Mouse (Mus musculus) liver, adult 2 months (tissue): ENCODE measurements around the gene Stard3. TPM values are rescaled to one million over a fixed set of nuclear protein-coding genes. Genes with fewer than 3 reads are reported as not detected.
"Not testable (repeated sequence)": the region's sequence is repeated elsewhere in the genome, so short reads cannot be mapped to it uniquely, and the experiment has no call there.

Experiments used
- DNase-seq: peaks from one replicate; pipeline ENCODE4 v3.0.0-alpha.2; 2011; ENCODE audit warnings: low read depth, low spot score; ENCODE audit errors: extremely low read depth
- H3K27ac ChIP-seq: fragments of 200-500 bp; replicated peaks from 2 replicates; pipeline ENCODE4 v1.5.1; 2012; ENCODE audit warnings: low read depth, mild to moderate bottlenecking, control low read depth, inconsistent platforms, low read length; ENCODE audit not compliant: insufficient read depth
- H3K27me3 ChIP-seq: fragments of 200-500 bp; 2 replicates; pipeline ENCODE4 v1.6.1; 2012; ENCODE audit warnings: mild to moderate bottlenecking, moderate library complexity, low read length, inconsistent platforms; ENCODE audit not compliant: control insufficient read depth, insufficient read depth
- H3K36me3 ChIP-seq: fragments of 200-500 bp; 2 replicates; pipeline ENCODE4 v1.6.1; 2012; ENCODE audit warnings: low read length, inconsistent platforms; ENCODE audit not compliant: control insufficient read depth, insufficient read depth
- H3K4me1 ChIP-seq: fragments of 200-500 bp; 2 replicates; pipeline ENCODE4 v1.6.1; 2011; ENCODE audit warnings: low read length; ENCODE audit not compliant: control insufficient read depth, insufficient read depth
- H3K4me3 ChIP-seq: fragments of 200-500 bp; 2 replicates; pipeline ENCODE4 v1.5.1; 2011; ENCODE audit warnings: low read depth, mild to moderate bottlenecking, control low read depth, low read length, moderate library complexity; ENCODE audit not compliant: insufficient read depth
- H3K79me2 ChIP-seq: fragments of 200-500 bp; 2 replicates; pipeline ENCODE4 v1.6.1; 2012; ENCODE audit warnings: inconsistent platforms, mild to moderate bottlenecking, low read length, moderate library complexity; ENCODE audit not compliant: control insufficient read depth, insufficient read depth
- H3K9ac ChIP-seq: fragments of 200-500 bp; 2 replicates; pipeline ENCODE4 v1.6.1; 2012; ENCODE audit warnings: low read depth, mild to moderate bottlenecking, control low read depth, inconsistent platforms, low read length
- CTCF ChIP-seq: fragments of 200-500 bp; IDR thresholded peaks from 2 replicates; pipeline ENCODE4 v1.5.1; 2011; ENCODE audit warnings: low read depth, low read length, control low read depth
- POLR2A ChIP-seq: fragments of 200-500 bp; IDR thresholded peaks from 2 replicates; pipeline ENCODE4 v1.6.1; 2011; ENCODE audit warnings: low read length, control low read depth; ENCODE audit not compliant: insufficient read depth; ENCODE audit errors: extremely low read depth
- WGBS: fragments of 180-500 bp; shearing (Covaris S2); methylation state at CpG from one replicate; pipeline ENCODE4 v1.1.7; 2018; 5-methylcytosine and 5-hydroxymethylcytosine counted together
- polyA plus RNA-seq: library from polyadenylated mRNA; depleted of rRNA; stranded (reverse); fragments of >200 nt; gene quantifications from 2 replicates; pipeline ENCODE4 v1.2.3, GENCODE M21; 2012
- total RNA-seq: library from RNA; depleted of rRNA; stranded (reverse); fragments of >200 nt; gene quantifications from 2 replicates; pipeline ENCODE4 v1.2.3, GENCODE M21; 2014

Stard3 gene
- total and polyA plus RNA-seq, 2 experiments = 11.9 to 41.1 TPM

GRCm38 (mm10) chr11:98377787-98378186 lies 19.6 kb downstream of the Stard3 start:
- no peak overlapping the region for H3K9ac ChIP-seq
- no peaks in the 10 kb centered on the region for H3K27me3 ChIP-seq
- no peaks in the 10 kb centered on the region for H3K4me1 ChIP-seq
- no peak for TF ChIP-seq CTCF
- TF ChIP-seq POLR2A = no peak
- DNase-seq = no peak
- no peak overlapping the region for H3K27ac ChIP-seq
- no peaks in the 10 kb centered on the region for H3K79me2 ChIP-seq
- 81% methylated on average over 11 of the region's 11 CpGs for WGBS
- peaks cover 8% of the 10 kb centered on the region; the same call in 1 of the 2 replicates for H3K36me3 ChIP-seq
- no peak overlapping the region for H3K4me3 ChIP-seq

GRCm38 (mm10) chr11:98379379-98379778 lies 21.2 kb downstream of the Stard3 start:
- Histone ChIP-seq H3K27ac (no peak overlapping the region), H3K79me2 (no peaks in the 10 kb centered on the region), H3K9ac (no peak overlapping the region), H3K36me3 (peaks cover 8% of the 10 kb centered on the region; the same call in 1 of the 2 replicates), H3K27me3 (no peaks in the 10 kb centered on the region), H3K4me3 (no peak overlapping the region), H3K4me1 (no peaks in the 10 kb centered on the region)
- 88% methylated on average over 7 of the region's 7 CpGs for WGBS
- no peak for TF ChIP-seq CTCF
- DNase-seq = no peak

- TF ChIP-seq POLR2A = no peak
- TF ChIP-seq CTCF = no peak
- 90% methylated on average over 6 of the region's 6 CpGs for WGBS
- H3K4me3 ChIP-seq = no peak overlapping the region
- H3K27ac ChIP-seq = no peak overlapping the region
- no peak overlapping the region for H3K9ac ChIP-seq
- no peaks in the 10 kb centered on the region for H3K79me2 ChIP-seq
- no peak for DNase-seq
- no peaks in the 10 kb centered on the region; the same call in 1 of the 2 replicates for H3K4me1 ChIP-seq
- H3K36me3 ChIP-seq = peaks cover 5% of the 10 kb centered on the region; the same call in 1 of the 2 replicates
- no peaks in the 10 kb centered on the region for H3K27me3 ChIP-seq
Observed at GRCm38 (mm10) chr11:98380106-98380505, 21.9 kb downstream of the Stard3 start.

- Histone ChIP-seq H3K36me3 (peaks cover 4% of the 10 kb centered on the region; the same call in 1 of the 2 replicates), H3K27ac (no peak overlapping the region), H3K9ac (no peak overlapping the region), H3K4me1 (no peaks in the 10 kb centered on the region; the same call in 1 of the 2 replicates), H3K79me2 (no peaks in the 10 kb centered on the region), H3K4me3 (no peak overlapping the region), H3K27me3 (0 out of 2 replicates have a peak, but pooled peaks cover 3% of the 10 kb centered on the region)
- DNase-seq = no peak
- WGBS = 93% methylated on average over 2 of the region's 2 CpGs
- TF ChIP-seq POLR2A = no peak
- no peak for TF ChIP-seq CTCF
Observed at GRCm38 (mm10) chr11:98381651-98382050, 23.5 kb downstream of the Stard3 start.

- not testable (repeated sequence) for H3K4me1 ChIP-seq, DNase-seq, H3K9ac ChIP-seq, H3K27me3 ChIP-seq, H3K4me3 ChIP-seq, H3K79me2 ChIP-seq, H3K36me3 ChIP-seq, H3K27ac ChIP-seq
- WGBS = 28% methylated on average over 2 of the region's 2 CpGs
Observed at GRCm38 (mm10) chr11:98382405-98382804, 24.2 kb downstream of the Stard3 start.

GRCm38 (mm10) chr11:98383261-98384030 lies 25.3 kb downstream of the Stard3 start, which contains the start of gene Tcap:
TSS of gene Tcap (plus strand) at chr11:98383811.
- TF ChIP-seq POLR2A (no peak), CTCF (no peak)
- no peaks in the 10 kb centered on the region for H3K36me3 ChIP-seq
- no peak within 1 kb of the TSS for H3K4me3 ChIP-seq
- 74% methylated on average over 14 of the region's 14 CpGs for WGBS
- H3K27me3 ChIP-seq = 0 out of 2 replicates have a peak, but pooled peaks cover 4% of the 10 kb centered on the region
- DNase-seq = no peak
- H3K79me2 ChIP-seq = no peaks in the 10 kb centered on the region
- no peak within 1 kb of the TSS for H3K27ac ChIP-seq
- H3K4me1 ChIP-seq = no peaks in the 10 kb centered on the region; the same call in 1 of the 2 replicates
- H3K9ac ChIP-seq = no peak within 1 kb of the TSS
